Mouse (Mus musculus): Measurements from ENCODE around the gene Alk. TPM values are rescaled to one million over a fixed set of nuclear protein-coding genes. Genes with fewer than 3 reads are reported as not detected.

Gene Alk
- polyA plus RNA-seq, 1 experiment from 2014 or later = 0.17 TPM

GRCm38 (mm10) chr17:71828647-71829414, 775.6 kb downstream of the Alk start:
- Histone ChIP-seq H3K9me3 (ENCODE audit: control insufficient read depth) (no peaks in the 10 kb centered on the region), H3K4me1 (replicated peaks; ENCODE audit: control insufficient read depth, insufficient read depth, low read length) (no peaks in the 10 kb centered on the region), H3K27ac (ENCODE audit: low read depth, low read length) (no peak overlapping the region), H3K9ac (ENCODE audit: low read depth, low read length) (no peak overlapping the region), H3K4me2 (replicated peaks; ENCODE audit: low read depth) (no peak overlapping the region), H3K4me3 (ENCODE audit: low read depth, low read length) (no peak overlapping the region), H3K27me3 (replicated peaks; ENCODE audit: control insufficient read depth, insufficient read depth, low read length) (no peaks in the 10 kb centered on the region), H3K36me3 (ENCODE audit: control insufficient read depth, insufficient read depth) (no peaks in the 10 kb centered on the region)
- peak; percentile 75 for ATAC-seq
- 28% methylated on average over 12 of the region's 12 CpGs for WGBS
- TF ChIP-seq CTCF (IDR thresholded peaks at IDR 0.05; ENCODE audit: low read depth) = no peak

- no peaks in the 10 kb centered on the region for H3K27me3 ChIP-seq (replicated peaks; ENCODE audit: control insufficient read depth, insufficient read depth, low read length)
- H3K4me1 ChIP-seq (replicated peaks; ENCODE audit: control insufficient read depth, insufficient read depth, low read length) = no peaks in the 10 kb centered on the region
- H3K4me3 ChIP-seq (ENCODE audit: low read depth, low read length) = no peak overlapping the region
- ATAC-seq = no peak
- H3K36me3 ChIP-seq (ENCODE audit: control insufficient read depth, insufficient read depth) = no peaks in the 10 kb centered on the region
- H3K27ac ChIP-seq (ENCODE audit: low read depth, low read length) = no peak overlapping the region
- no peaks in the 10 kb centered on the region for H3K9me3 ChIP-seq (ENCODE audit: control insufficient read depth)
- no peak overlapping the region for H3K9ac ChIP-seq (ENCODE audit: low read depth, low read length)
- 69% methylated on average over 8 of the region's 8 CpGs for WGBS
- TF ChIP-seq CTCF (IDR thresholded peaks at IDR 0.05; ENCODE audit: low read depth) = no peak
- H3K4me2 ChIP-seq (replicated peaks; ENCODE audit: low read depth) = no peak overlapping the region
Measured at GRCm38 (mm10) chr17:71827627-71828026, 776.8 kb downstream of the Alk start.

GRCm38 (mm10) chr17:71826603-71827002, 777.8 kb downstream of the Alk start:
- Histone ChIP-seq H3K4me3 (ENCODE audit: low read depth, low read length) (no peak overlapping the region), H3K4me1 (replicated peaks; ENCODE audit: control insufficient read depth, insufficient read depth, low read length) (no peaks in the 10 kb centered on the region), H3K27ac (ENCODE audit: low read depth, low read length) (no peak overlapping the region), H3K36me3 (ENCODE audit: control insufficient read depth, insufficient read depth) (no peaks in the 10 kb centered on the region), H3K4me2 (replicated peaks; ENCODE audit: low read depth) (no peak overlapping the region), H3K27me3 (replicated peaks; ENCODE audit: control insufficient read depth, insufficient read depth, low read length) (no peaks in the 10 kb centered on the region), H3K9me3 (ENCODE audit: control insufficient read depth) (no peaks in the 10 kb centered on the region), H3K9ac (ENCODE audit: low read depth, low read length) (no peak overlapping the region)
- WGBS = 57% methylated on average over 3 of the region's 3 CpGs
- no peak for TF ChIP-seq CTCF (IDR thresholded peaks at IDR 0.05; ENCODE audit: low read depth)
- ATAC-seq = no peak

GRCm38 (mm10) chr17:71823622-71824306, 780.7 kb downstream of the Alk start:
- WGBS = 33% methylated on average over 8 of the region's 8 CpGs
- peak; percentile 45 for ATAC-seq
- Histone ChIP-seq H3K4me1 (replicated peaks; ENCODE audit: control insufficient read depth, insufficient read depth, low read length) (no peaks in the 10 kb centered on the region), H3K27ac (ENCODE audit: low read depth, low read length) (no peak overlapping the region), H3K27me3 (replicated peaks; ENCODE audit: control insufficient read depth, insufficient read depth, low read length) (no peaks in the 10 kb centered on the region), H3K4me2 (replicated peaks; ENCODE audit: low read depth) (no peak overlapping the region), H3K9me3 (ENCODE audit: control insufficient read depth) (no peaks in the 10 kb centered on the region), H3K36me3 (ENCODE audit: control insufficient read depth, insufficient read depth) (no peaks in the 10 kb centered on the region), H3K4me3 (ENCODE audit: low read depth, low read length) (no peak overlapping the region), H3K9ac (ENCODE audit: low read depth, low read length) (no peak overlapping the region)
- TF ChIP-seq CTCF (IDR thresholded peaks at IDR 0.05; ENCODE audit: low read depth) = no peak

Other genes starting within 250 kb of the Alk start
- gene Ypel5, start 231.8 kb upstream of the Alk start, polyA plus RNA-seq (2015; fragmentation: Nextera tagmentation; extraction: Ambion mirVana) = 95.3 and 96.8 TPM in 2 replicates

Data from intestine, postnatal 0 days (tissue).